Mouse (Mus musculus): Measurements from ENCODE around the gene Ascl2.

The Ascl2 gene

DNA sequence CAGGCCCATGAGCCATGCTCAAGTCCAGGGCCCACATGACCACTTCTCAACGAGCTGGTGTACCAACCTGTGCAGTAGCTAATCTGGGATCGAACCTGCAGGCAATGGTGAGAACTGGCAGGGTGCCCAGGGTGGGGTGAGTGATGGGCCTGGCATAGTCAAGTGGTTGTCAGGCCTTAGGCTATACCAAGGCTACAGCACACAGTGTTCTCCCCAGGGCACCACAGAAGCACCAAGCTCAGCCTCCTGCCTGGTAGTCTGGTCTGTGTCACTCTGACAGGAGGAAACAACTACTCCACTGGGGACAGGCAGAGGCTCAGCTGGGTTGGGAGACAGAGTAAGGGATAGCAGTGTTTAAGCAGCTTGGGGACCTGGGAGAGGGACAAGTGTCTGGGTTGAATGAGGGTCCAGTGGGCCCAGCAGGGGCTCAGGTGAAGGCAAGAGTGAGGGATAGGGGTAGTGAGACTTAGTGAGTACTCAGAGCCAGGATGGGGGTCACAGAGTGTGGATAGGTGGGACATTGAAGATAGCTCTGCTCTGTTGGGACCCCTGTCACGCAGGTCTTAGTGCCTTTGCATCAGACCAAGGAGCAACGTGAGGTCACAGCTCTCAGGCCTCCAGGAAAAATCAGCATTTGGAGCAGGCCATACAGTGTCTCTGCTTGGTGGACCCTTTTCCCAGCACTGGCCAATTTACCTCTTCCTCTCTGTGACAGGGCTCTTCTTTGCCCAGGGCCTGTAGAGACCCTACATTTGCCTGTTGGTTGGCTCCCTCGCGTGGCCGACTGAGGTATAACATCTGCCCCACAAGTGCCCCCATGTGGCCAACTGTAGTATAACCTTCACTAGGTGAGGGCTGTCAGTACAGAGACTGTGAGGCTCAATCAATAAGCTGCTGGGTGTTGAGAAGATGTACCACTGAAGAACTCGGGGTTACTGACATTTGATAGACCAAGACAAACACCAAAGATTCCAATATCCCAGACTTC lies 50.1 kb downstream of the Ascl2 start:
- DNase-seq (ENCODE audit: low read depth, low spot score): peak; percentile 51

- DNase-seq (ENCODE audit: low read depth, low spot score): no peak
Observed at GRCm38 (mm10) chr7:142917659-142918058, 51.4 kb downstream of the Ascl2 start.
